In genomic region chr7:16992451-16992807, GRCm38 (mm10) we compare ENCODE assay signal across 9 mouse cellular contexts. TPM values are rescaled to one million over a fixed set of nuclear protein-coding genes. Genes with fewer than 3 reads are reported as not detected.
DNase-seq lines count a peak whose midpoint lies in the region; ATAC-seq and TF ChIP-seq lines count a peak whose summit lies in the region.
"Had no signal": no experiment of that assay in that cellular context is flagged by ENCODE, and none has a peak within 500 bp of the region (broad histone marks: within the 10 kb centered on the region; RNA-seq: fewer than 3 reads in every experiment).

TSS of gene Ccdc8 (plus strand) at chr7:16992708.

- H3K27me3 ChIP-seq in E14TG2a.4 (ENCODE audit: insufficient read depth, low read length): peaks cover 22% of the 10 kb centered on the region
- no peaks in the 10 kb centered on the region for H3K27me3 ChIP-seq in forebrain, embryonic 15.5 days
- no peaks in the 10 kb centered on the region for H3K27me3 ChIP-seq in limb, embryonic 15.5 days

- no peaks in the 10 kb centered on the region for H3K9me3 ChIP-seq in E14TG2a.4 (ENCODE audit: low read length)
- no peaks in the 10 kb centered on the region for H3K9me3 ChIP-seq in forebrain, embryonic 15.5 days
- no peaks in the 10 kb centered on the region for H3K9me3 ChIP-seq in limb, embryonic 15.5 days

- H3K9ac ChIP-seq in forebrain, embryonic 15.5 days (replicated peaks): 0 out of 2 replicates have a peak within 1 kb of the TSS, but pooled peaks have one; percentile 44
- no peak within 1 kb of the TSS for H3K9ac ChIP-seq in limb, embryonic 15.5 days

- H3K4me1 ChIP-seq in E14TG2a.4 (replicated peaks; ENCODE audit: low read depth, low read length): peaks cover 59% of the 10 kb centered on the region
- peaks cover 50% of the 10 kb centered on the region for H3K4me1 ChIP-seq in forebrain, embryonic 15.5 days
- H3K4me1 ChIP-seq in limb, embryonic 15.5 days: peaks cover 75% of the 10 kb centered on the region

- 93% methylated on average over 5 of the region's 5 CpGs for WGBS in forebrain, embryonic 15.5 days
- WGBS in limb, embryonic 15.5 days: 91% methylated on average over 5 of the region's 5 CpGs

- peak within 1 kb of the TSS; percentile 48 for H3K4me2 ChIP-seq in forebrain, embryonic 15.5 days (replicated peaks)
- peak within 1 kb of the TSS; percentile 72 for H3K4me2 ChIP-seq in limb, embryonic 15.5 days

- no peak for DNase-seq in gastrocnemius, adult 2 months
- DNase-seq in gastrocnemius, adult 8-10 months (ENCODE audit: low spot score in 2 of 2): no peak
- DNase-seq in cerebellum, adult 9-11 months: no peak
- DNase-seq in embryo, embryonic 11 days: no peak
- DNase-seq: left cerebral cortex, postnatal 4 days had no signal

- 0 out of 2 replicates have a peak within 1 kb of the TSS, but pooled peaks have one; percentile 81 for H3K27ac ChIP-seq in gastrocnemius, adult 2 months
- H3K27ac ChIP-seq in forebrain, embryonic 15.5 days (replicated peaks): peak within 1 kb of the TSS; percentile 57
- H3K27ac ChIP-seq in limb, embryonic 15.5 days: peak within 1 kb of the TSS; percentile 92

- ATAC-seq in forebrain, embryonic 15.5 days (replicated peaks): no peak
- no peak for ATAC-seq in limb, embryonic 15.5 days (ENCODE audit: insufficient number of reproducible peaks, low FRiP score, low TSS enrichment, low read depth)
- no peak for ATAC-seq in CD4-positive, CD25-positive, alpha-beta regulatory T cell, adult 4 months

- intact Hi-C loops in gastrocnemius, adult 2 months (cut with DNase I): no loop called here

- peak within 1 kb of the TSS; percentile 75 for H3K4me3 ChIP-seq in gastrocnemius, adult 2 months
- H3K4me3 ChIP-seq in E14TG2a.4 (replicated peaks; ENCODE audit: low read length): peak within 1 kb of the TSS; percentile 81
- H3K4me3 ChIP-seq in forebrain, embryonic 15.5 days: peak within 1 kb of the TSS; percentile 41
- peak within 1 kb of the TSS; percentile 65 for H3K4me3 ChIP-seq in limb, embryonic 15.5 days

- peaks cover 20% of the 10 kb centered on the region for H3K36me3 ChIP-seq in E14TG2a.4 (ENCODE audit: insufficient read depth, low read length)
- H3K36me3 ChIP-seq in forebrain, embryonic 15.5 days: no peaks in the 10 kb centered on the region
- peaks cover 8% of the 10 kb centered on the region for H3K36me3 ChIP-seq in limb, embryonic 15.5 days

- no peak for TF ChIP-seq CTCF in gastrocnemius, adult 2 months (IDR thresholded peaks at IDR 0.05)
- TF ChIP-seq CTCF in E14TG2a.4 (conservative IDR thresholded peaks at IDR 0.05; ENCODE audit: low read length): no peak

RNA-seq across cellular contexts. Expression of gene Ccdc8, which starts in this region (rescaled TPM):
- total RNA-seq in gastrocnemius, adult 2 months (2021): 1 to 10 TPM in 1 of 2 experiments, under 1 TPM in 1; 0.74 to 1.5 TPM
- under 1 TPM; 0.60 to 0.94 (median 0.76) TPM for total RNA-seq in gastrocnemius, adult 8-10 months (2022)
- 6.8 and 7.0 TPM in 2 replicates for polyA plus RNA-seq in forebrain, embryonic 15.5 days (2015; fragmentation: Nextera tagmentation; extraction: Ambion mirVana)
- polyA plus RNA-seq in limb, embryonic 15.5 days (2015; fragmentation: Nextera tagmentation; extraction: Ambion mirVana): 19.1 and 40.8 TPM in 2 replicates
- polyA plus RNA-seq in CD4-positive, CD25-positive, alpha-beta regulatory T cell, adult 4 months (2017; shearing (Covaris generic)): under 1 TPM in 1 of 2 experiments, not detected in 1; 0.20 TPM
